Mouse (Mus musculus) common myeloid progenitor, adult 5-6 weeks (primary cell): ENCODE measurements around the gene P2ry6. TPM values are rescaled to one million over a fixed set of nuclear protein-coding genes. Genes with fewer than 3 reads are reported as not detected.
A peak's percentile ranks its signal among the peaks of the same experiment; 100 is the strongest.

Source experiments
- ATAC-seq: replicated peaks from 2 replicates; pipeline ENCODE4 v1.8.0; 2016; ENCODE audit warnings: low read depth, mild to moderate bottlenecking, moderate TSS enrichment, inconsistent platforms; ENCODE audit not compliant: poor library complexity, severe bottlenecking
- total RNA-seq: library from RNA; stranded (forward); fragments of 200-1000, 187-1606 nt; gene quantifications from 2 replicates; pipeline ENCODE4 v1.2.3, GENCODE M21; 2017

The P2ry6 gene
- total RNA-seq, result not detected in 2 replicates

DNA sequence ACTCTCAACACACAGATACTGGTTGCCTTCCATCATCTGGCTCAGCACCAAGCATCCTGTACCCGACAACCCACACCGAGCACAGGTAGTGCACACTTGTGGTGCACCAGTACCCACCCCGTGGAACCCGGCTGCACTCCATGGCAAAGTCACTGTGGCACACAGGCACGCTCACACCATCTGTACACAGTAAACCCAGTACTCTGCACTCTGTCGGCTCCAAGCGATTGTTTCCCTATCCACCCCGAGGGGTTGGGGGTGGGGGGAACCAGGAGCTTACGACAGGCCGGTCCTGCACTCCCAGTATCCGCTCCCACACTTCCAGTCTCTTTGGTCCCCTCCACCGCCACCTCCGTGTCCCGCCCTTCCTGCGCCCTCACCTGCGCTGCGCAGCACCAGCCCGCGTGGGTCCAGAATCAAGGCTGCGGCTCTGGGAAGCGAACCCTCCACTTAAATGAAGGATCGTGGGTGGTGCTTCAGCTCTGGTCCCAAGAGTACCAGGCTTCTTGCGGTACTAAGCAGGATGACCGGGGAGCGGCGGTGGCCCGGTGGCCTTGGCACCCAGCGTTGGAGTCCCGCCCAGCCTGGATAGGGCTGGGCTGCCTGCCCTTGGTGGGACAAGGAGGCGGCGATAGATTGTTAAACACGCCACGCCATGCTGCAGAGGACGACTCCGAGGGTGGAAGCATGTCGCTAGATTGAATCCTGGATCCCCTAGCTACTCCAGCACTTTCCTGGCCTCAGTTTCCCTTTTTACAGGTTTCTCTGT is at the start of gene P2ry6:
TSS of gene P2ry6 (minus strand) at position 515 of the 769 bp plus-strand sequence.
- ATAC-seq, result peak; percentile 75

DNA sequence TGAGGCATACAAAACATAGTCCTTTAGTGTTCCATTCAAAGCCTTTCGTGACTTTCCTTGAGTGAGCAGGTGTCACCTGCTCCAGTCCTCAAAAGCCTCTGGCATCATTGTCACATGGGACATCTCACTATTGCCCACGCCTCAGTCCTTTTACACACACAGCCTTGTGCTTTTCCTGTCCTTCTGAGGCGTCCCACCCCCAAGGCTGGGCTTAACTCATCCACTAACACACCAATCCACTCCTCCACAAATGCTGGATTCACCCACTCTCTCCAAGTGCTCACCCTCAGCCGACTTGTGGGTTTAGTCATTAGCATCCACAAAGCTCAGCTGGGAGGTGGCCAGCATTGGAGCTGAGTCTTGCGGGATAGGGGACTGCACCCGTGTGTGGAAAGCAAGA is 43.0 kb upstream of the P2ry6 start:
- no peak for ATAC-seq

GRCm38 (mm10) chr7:101017021-101017461 is 42.6 kb upstream of the P2ry6 start:
- ATAC-seq, result no peak

- ATAC-seq, result no peak
Measured at GRCm38 (mm10) chr7:101014985-101015384, 40.5 kb upstream of the P2ry6 start.

DNA sequence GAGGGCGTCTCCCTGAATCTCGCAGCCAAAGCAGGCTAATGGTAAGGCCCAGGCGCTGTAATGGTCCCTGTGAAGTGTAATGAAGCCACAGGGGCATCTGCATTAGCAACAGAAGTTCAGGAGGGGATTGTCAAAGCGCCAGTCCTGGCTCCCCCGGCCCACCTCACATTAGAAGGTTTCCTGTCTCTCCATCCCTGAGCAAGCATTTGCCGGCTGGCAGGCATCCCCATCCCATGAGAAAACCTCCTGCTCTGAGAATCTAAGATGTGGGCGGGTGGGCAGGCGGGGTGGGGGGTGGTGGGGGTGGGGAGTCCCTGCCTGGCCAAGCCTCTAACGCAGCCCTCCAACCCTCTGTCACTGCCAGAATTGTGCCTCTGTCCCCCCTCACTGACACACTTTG is 39.6 kb upstream of the P2ry6 start:
- no peak for ATAC-seq

GRCm38 (mm10) chr7:101012541-101012940 is 38.1 kb upstream of the P2ry6 start, which contains the start of gene P2ry2:
Gene P2ry2 (minus strand): TSS chr7:101012866.
- ATAC-seq, result no peak

DNA sequence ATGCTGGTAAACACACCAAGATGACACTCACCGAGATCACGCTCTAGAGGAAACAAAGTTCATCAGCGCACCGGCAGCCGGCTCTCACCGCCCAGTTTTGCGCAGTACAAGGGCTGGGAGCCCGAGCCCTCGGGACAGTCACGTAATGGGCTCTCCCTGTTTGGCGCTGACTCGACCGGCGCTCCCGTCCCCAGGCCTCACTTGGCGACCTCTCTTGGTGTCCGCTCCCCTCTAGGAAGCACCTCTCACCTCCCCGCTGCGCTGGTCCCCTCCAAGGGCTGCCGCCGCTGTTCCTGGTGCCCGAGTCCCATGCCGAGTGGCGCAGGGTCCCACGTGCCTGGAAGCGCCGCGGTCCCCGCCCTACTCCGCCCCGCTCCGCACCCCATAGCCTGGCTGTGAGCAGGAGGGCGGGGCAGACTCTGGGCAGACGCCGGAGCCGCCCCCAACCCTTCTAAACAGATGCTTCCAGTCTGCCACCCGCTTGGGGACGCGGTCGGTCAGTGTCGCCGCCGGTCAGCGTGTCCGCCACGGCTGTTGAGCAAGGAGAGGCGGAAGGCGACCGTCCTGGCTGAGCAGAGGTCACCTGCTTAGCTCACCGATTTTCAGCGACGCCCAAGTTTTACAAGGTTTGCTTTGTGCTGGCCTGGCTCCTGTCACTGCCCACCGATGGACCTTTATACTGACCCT is 37.4 kb upstream of the P2ry6 start:
- ATAC-seq, result peak; percentile 96

DNA sequence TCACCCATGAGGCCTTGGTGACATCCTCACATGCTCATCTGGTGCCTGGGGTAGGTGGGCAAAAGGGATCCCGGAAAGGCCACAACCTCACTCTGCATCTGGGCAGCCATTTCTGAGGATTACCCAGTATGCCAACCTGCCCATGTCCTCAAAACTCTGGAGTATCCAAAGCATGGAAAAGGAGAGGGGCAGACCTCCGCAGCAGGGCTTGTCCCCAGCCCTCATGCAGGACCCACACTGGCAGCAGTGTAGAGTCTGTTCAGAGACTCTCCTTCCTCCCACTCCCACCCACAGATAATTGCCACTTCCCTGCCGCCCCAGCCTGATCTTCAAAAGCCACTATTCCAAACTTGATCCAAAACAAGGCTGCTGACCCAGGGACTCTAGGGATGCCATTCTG is 36.3 kb upstream of the P2ry6 start:
- ATAC-seq, result no peak

DNA sequence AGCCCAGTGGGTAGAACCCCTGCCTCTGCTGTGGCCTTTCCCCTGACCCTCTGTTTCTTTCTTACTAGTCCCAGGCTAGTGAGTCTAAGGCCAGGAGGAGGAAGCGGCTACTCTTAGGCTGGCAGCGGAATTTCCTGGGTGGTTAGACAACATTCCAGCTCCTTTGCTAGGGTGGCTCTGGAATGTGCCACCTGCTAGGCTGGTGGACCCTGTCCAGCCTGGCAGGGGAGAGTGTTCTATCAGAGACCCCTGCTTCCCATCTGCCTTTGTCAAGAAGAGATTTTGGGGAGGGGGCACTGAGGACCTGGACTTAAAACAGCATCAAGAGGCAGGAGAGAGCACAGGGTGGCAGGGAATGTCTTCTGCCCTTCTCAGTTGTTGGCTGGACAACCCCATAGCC is 31.8 kb upstream of the P2ry6 start:
- ATAC-seq, result no peak

- ATAC-seq, result no peak
Measured at GRCm38 (mm10) chr7:101005119-101005518, 30.7 kb upstream of the P2ry6 start.

DNA sequence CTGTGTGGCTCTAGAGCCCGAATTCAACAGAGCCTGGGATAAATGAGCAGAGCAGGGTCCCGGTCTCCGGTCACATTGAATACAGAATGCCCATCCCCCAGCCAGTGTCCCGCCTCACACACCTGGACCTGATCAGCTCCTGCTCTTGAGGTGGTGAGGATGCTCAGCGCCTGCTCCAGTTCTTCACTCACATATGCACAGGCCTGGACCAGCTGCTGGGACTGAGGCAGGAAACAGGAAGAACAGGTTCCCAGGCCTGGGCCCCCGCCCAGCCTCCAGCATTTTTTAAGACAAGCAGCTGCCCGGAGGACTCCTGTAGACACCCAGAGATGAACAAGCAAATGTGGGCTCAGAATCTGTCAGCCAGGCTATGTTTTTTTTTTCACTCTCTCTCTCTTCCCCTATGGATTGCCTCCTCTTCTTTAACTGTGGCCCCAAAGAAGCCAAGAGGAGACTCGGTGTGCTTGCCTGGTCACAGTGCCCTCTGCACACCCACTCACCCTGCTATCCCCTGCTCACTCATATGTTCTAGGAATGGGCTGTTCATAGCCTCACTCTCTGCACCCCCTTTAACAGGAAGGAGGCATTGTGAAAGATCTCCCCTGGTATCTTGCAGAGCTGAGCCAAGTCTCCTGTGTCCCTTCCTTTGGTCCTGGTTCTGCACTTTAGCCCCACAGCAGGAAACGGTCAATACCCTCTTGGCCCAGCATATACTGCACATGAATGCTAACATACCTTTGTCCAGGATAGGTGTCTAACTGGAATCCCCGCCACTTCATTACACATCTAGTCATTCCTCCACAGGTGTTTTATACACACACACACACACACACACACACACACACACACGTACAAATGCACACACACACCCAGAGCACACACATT is 29.2 kb upstream of the P2ry6 start:
- no peak for ATAC-seq

DNA sequence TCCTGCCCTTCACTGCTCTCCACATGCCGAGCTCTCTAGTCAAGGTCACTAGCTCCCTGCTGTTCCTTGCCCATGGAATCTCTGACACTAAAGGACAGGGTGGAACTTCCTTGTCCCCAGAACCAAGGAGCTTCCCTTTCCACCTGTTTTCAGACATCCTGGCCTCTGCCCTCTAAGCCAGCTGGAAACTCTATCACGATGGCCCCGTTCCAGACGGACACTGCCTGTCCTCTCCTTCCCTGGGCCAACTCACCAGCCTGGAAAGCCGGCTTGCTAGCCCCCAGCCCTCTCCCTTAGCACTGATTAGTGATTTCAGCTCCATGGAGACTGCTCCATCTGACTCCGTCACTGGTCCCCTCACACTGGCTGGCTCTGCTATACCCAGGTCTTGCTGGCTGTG is 27.8 kb upstream of the P2ry6 start:
- no peak for ATAC-seq

GRCm38 (mm10) chr7:100999623-101000022 is 25.2 kb upstream of the P2ry6 start:
- ATAC-seq, result no peak

DNA sequence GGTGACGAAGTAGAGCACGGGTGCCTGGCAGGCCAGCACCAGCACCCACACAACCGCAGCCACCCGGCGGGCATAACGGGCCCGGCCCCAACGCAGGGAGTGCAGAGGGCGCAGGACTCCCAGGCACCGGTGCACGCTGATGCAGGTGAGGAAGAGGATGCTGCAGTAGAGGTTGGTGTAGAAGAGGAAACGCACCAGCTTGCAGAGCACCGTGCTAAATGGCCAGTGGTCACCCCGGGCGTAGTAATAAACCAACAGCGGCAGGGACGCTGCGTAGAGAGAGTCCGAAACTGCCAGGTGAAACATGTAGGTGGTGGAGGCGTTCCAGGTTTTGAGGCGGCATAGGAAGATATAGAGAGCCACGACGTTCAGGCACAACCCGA is 24.1 kb upstream of the P2ry6 start:
- ATAC-seq, result no peak

GRCm38 (mm10) chr7:100997951-100998577 is 23.6 kb upstream of the P2ry6 start:
- no peak for ATAC-seq

GRCm38 (mm10) chr7:100997215-100997614 is 22.8 kb upstream of the P2ry6 start:
- peak; percentile 52; the same call in 1 of the 2 replicates for ATAC-seq

DNA sequence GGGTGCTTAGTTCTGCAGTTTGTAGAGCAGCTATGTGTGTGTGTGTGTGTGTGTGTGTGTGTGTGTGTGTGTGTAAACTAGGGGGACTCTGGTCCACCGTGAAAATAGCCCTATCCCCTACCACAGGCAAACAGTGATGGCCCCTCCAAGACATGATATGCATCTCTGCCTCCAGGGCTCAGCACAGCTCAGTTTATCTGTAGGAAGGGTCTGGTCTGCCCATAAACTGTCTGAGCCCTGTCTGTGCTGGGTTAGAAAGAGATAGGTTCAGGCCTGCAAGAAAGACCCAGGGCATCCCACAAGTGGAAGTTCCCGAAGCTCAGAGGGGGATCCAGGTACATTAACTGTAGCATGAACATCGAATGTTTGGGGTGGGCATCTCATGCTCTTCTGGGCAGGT is 21.5 kb upstream of the P2ry6 start:
- no peak for ATAC-seq

- ATAC-seq, result no peak
Measured at GRCm38 (mm10) chr7:100995260-100995864, 20.9 kb upstream of the P2ry6 start.

GRCm38 (mm10) chr7:100993166-100993565 is 18.7 kb upstream of the P2ry6 start:
- ATAC-seq, result no peak

DNA sequence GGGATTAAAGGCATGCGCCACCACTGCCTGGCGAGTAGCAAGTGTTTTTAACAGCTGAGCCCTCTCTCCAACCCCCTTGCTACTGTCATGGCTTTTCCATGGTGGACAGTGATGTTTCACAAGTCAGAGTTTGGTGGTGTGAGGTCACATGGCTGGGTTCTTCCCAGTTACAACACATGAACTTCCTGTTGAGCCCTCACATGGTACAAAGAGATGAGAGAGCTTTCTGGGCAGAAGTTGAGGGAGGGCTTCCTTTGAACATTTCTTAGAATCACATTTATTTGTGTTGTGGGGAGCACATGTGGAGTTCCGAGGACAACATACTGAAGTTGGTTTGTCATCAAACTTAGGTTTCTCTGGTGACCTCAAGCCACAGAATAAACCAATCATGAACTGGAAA is 17.5 kb upstream of the P2ry6 start:
- peak; percentile 60 for ATAC-seq
